Mouse (Mus musculus) megakaryocyte-erythroid progenitor cell, adult 5-6 weeks (primary cell): ENCODE results near the gene Golga3. TPM values are rescaled to one million over a fixed set of nuclear protein-coding genes. Genes with fewer than 3 reads are reported as not detected.

Experiments used
- ATAC-seq: replicated peaks from 2 replicates; pipeline ENCODE4 v1.8.0; 2016; ENCODE audit warnings: mild to moderate bottlenecking, inconsistent platforms; ENCODE audit not compliant: severe bottlenecking, poor library complexity, low FRiP score, low TSS enrichment
- total RNA-seq, 2 experiments: library from RNA; stranded (forward) in 1 of 2; stranded (reverse) in 1 of 2; fragments of 200-1000, 215-1000 nt in 1 of 2; fragments of >200 nt in 1 of 2; fragmentation: Nextera tagmentation in 1 of 2; gene quantifications; 2 replicates each; pipeline ENCODE4 v1.2.3; 2014 to 2017

The Golga3 gene
- total RNA-seq (2014; fragmentation: Nextera tagmentation) (20.2 and 25.2 TPM in 2 replicates), total RNA-seq (2017) (38.9 and 45.3 TPM in 2 replicates)

DNA sequence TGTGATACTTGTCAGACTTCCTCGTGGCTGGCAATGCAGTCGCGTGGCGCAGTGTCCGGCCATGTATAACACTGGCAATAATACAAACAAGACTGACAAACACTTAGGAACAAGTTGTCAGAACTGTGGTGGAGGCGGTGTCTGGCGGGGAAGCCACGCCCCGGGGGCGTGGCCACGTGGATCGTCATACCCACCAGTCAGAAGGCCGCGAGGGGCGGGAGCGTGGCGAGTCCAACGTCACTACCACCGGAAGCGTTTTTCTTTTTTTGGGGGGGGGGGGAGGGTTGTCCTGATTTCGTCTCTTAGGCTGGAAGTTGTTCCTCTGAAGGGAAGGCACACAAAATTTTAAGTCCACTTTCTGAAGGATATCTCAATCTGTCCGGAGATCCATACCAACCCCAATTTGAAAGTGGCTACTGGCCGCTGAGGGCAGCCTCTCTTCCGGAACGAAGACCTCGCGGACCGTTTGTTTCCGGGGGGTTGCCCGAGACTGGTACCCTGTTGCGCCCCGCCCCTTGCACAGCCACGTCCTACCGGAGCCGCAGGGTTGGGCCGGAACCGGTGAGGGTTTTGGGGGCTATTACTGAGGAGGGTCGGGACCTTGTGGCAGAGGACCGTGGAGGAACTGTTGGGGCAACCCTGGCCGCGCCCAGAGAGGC, at the start of gene Golga3:
Golga3 (plus strand) TSS at position 340 of the 659 bp plus-strand sequence.
- peak; percentile 87 for ATAC-seq

DNA sequence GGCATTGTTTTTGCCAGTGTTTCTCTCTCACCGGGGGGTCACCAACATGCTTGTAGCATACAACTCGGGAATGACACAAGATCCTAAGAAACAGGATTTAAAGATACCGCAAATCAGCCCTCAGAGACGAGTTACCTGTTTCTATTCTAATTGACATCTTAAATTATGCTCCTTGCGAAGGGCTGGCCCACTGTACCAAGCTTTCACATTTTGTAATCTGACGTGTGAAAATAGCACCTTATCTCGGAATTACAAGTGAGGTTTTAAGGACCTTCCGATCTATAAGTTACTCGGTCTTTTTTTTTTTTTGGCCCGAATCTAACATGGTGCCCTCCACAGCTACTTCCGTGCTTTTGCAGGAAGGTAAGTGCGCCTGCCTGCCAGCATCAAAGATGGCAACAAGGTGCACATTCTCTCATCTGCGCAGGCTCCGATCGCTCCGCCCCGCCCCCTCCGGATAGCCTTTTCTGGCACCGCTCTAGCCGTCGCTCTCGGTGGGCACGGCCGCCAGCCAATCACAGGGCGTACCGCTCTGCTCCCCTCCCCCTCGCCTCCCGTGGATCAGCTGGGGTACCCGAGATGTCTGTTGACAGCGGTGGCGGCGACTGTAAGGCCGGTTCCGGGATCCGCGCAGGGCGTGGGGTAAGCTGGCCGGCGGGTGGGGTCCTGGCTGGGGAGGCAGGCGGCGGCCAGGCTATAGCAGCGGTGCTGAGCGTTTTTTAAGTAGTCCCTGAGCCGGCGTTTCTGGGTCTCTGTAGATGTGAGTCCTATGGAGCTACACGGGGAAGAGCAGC, 41.0 kb upstream of the Golga3 start, which contains the start of gene Chfr:
Chfr (plus strand) TSS at position 550 of the 794 bp plus-strand sequence.
- ATAC-seq = peak; percentile 99

DNA sequence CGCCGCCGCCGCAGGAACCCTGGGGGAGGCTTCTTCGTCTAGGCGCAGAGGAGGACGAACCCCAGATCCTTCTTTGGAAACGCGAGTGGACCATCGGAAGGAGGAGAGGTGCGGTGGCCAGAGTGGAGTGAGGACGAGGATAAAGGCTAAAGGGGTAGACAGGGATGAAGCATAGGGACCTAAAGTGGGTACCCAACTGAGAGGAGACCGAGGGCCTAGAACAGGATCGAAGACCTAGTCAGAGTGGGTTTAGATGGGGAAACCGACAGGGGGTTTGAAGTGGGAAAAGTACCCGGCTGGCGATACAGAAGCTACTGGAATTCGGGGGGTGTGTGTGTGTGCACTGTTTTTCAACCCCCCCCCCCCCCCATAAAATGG, 40.4 kb upstream of the Golga3 start:
- ATAC-seq = peak; percentile 7

DNA sequence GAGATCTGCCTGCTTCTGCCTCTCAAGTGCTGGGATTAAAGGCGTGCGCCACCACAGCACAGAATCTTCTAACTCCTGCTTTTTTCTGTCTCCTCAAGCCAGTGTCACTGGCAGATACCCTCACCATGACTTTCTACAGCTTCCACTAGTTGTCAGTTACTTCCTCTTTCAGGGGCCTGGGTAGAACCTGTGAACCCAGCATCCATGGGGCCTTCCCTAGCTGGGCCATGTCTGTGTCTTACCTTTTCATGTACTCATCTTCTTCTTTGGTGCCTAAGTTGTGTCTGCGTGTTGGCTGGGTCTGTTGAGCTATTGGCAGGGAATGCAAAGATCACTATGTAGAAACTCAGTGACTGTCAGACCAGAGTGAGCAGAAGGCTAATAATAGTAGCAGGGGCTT, 38.7 kb upstream of the Golga3 start:
- ATAC-seq = no peak

DNA sequence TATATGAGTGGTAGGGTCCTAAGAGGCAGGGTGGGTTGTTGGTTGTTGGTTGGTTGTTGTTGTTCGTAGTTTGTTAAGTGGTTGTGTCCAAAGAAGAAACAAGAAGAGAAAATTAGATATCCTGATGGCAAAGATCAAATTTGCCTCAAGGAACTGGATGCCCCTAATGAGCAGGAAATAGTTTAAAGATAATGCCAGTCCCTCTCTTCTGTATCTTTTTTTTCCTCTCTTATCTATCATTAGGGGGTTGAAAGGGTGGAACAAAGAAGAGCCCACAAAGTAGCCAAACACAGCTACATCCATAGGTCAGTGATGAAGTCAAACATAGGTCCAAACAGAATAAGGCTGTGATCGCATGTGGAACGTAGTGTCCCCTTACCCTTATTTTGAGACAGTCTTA, 37.2 kb upstream of the Golga3 start:
- ATAC-seq = no peak

DNA sequence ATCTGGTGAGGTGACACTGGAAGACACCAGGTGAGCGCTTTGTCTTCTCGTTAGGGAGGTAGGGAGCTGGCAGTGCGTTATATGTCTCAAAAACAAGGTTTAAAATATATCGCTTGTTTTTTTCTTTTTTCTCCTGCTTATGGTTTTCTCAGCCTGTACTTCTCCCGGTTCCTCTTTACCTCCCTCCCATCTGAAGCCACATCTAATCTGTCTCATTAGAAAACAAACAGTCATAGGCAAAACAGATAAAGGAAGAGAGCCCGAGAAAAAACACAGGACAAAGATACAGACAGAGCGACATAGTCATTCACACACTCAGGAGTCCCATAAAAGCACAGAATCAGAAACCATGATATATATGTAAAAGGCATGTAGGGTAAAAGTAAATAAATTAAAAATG, 36.1 kb upstream of the Golga3 start:
- no peak for ATAC-seq

DNA sequence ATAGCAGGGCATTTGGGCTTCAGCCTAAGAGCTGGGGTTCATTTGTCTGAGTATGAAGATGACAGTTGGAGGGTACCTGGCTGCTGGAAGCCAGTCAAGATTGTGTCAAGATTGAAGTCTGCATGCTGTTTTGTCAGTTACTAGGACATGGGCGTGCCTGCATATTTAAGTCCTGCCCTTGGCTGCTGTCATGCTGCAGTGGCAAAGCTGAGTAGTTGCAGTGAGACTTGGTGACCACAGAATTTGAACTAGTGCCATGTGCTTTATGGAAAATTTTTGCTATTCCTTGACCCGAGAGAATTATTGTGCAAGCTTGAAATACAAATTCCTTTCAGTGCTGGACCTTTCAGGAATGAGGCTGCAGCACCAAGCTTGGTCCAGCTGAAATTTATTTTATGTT, 34.2 kb upstream of the Golga3 start:
- peak; percentile 72 for ATAC-seq

DNA sequence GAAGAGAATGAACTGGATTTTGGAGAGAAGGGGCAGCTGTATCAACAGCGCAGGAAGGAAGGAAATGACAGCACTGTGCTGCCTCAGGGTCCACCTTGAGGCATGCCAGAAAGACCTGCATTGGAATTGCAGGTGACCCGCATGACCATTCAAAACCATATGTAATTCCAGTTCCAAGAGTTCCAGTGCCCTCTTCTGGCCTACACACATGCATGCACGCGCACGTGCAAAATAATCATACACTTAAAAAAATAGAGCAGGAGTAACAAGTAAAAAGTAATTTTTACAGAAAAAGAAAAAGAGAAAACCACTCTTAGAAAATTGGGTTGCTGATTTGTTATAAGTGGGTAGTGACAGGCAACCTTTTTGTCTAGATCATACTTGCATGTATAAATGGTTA, 33.5 kb upstream of the Golga3 start:
- ATAC-seq = no peak

DNA sequence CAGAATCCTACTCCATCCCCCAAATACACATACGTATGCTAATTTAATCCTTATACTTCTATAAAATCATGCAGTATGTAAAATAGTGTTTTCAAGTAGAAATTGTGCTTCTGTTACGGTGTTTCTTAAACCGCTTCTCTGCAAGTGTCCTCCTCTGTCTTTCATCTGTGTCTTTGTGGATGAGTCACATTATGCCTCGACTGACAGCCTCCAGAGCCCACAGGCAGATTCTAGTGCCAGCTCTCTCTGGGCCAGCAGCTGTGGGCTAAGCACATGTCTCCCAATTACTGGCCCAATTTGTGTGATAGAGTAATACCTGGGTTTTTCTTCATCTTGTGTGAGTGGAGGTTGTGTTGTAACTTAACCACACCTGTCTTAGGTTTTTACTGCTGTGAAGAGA, 7.1 kb upstream of the Golga3 start:
- no peak for ATAC-seq

DNA sequence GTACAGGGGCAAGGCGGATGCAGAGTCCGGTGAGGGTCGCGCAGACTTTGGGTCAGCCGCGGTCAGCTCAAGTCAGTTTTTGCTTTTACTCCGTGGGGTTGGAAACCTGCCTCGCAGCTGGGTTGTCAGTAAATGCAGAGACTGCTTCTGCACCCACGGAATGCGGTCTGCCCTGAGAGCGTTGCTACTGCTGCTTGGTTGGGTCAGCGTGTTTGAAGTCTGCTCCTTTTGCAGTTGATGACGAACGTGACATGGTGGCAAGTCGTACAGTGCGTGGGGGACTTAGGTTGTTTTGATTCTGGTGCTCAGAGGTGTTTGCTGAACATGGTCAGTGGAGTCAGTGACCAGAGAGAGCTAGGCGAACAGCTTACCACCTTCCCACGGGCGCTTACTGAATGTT, 520 bp downstream of the Golga3 start:
- 0 out of 2 replicates have a peak, but pooled peaks have one; percentile 22 for ATAC-seq

DNA sequence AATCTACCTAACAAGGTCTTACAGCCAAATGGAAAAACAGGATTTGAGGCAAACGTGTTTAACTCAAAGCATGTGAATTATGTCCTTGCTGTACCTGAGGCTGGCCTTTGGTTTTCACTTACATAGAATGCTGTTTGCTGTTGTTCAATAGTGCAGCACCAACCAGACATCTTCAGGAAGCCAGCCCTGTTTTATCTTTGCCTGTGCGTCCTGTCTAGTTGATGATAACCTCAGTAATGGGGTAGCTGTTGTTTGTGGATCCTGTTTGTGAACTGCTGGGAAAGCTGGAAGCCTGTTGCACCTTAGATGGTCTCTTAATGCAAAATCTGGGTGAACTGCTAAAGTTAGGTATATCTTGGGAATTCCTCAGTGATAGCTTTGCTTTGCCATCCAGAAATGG, 2.1 kb downstream of the Golga3 start:
- ATAC-seq = peak; percentile 42; the same call in 1 of the 2 replicates

DNA sequence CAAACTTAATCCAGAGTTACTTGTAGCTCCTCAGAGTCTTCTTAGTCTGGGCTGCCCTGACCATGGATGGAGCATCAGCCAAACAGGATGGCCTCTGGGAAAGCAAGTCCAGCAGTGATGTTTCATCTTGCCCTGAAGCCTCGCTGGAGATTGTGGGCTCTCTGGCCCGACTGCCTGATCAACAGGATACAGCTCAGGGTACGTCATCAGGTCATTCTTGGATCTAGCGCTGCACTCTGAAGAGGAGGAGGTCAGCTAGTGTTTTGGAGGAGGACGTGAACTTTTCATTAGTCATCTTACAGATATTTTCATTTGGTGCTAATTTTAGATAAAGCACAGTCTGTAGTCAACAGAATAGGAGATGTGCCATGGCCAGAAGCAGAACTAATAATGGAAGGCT, 5.2 kb downstream of the Golga3 start:
- no peak for ATAC-seq

DNA sequence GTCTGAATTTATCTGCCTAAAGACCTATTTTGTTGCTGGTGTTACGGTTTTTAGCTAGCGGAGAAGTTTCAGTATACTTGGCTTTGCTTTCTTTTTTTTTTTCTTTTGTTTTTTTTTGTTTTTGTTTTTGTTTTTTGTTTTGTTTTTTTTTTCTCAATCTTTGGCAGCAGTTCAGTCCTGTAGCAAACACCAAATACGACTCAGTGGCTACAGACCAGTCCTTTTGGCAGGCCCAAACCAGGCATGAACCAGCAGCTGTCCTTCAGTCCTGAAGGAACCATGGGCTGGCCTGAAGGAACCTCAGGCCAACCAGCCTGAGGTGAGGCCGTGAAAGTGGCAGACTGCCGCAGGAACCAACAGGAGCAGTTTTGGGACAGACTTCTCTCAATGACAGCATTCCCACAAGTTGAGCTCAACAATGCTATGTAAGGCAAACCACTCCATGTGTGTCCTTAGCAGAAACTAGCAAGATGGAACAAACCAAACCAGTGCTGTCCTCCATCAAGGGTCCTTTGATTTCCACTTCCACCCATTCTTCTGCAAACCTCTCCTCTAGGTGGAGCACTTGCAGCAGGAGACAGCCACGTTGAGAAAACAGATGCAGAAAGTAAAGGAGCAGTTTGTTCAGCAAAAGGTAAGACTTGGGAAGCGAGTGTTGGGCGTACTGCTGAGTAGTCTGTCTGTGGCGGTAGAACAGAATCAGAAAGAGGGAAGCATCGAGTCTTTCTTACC, 26.8 kb downstream of the Golga3 start:
- ATAC-seq = peak; percentile 44; the same call in 1 of the 2 replicates

DNA sequence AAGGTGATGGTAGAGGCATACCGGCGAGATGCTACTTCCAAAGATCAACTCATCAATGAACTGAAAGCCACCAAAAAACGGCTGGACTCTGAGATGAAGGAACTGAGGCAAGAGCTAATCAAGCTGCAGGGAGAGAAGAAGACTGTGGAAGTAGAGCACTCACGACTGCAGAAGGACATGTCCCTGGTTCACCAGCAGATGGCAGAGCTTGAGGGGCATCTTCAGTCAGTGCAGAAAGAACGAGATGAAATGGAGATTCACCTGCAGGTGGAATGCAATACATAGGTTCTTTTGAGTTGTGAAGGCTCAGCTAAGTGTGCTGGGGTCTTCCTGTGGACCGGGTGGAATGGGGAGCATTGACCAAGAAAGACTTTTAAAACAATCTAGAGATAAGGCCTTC, 28.3 kb downstream of the Golga3 start:
- ATAC-seq = peak; percentile 62; the same call in 1 of the 2 replicates

DNA sequence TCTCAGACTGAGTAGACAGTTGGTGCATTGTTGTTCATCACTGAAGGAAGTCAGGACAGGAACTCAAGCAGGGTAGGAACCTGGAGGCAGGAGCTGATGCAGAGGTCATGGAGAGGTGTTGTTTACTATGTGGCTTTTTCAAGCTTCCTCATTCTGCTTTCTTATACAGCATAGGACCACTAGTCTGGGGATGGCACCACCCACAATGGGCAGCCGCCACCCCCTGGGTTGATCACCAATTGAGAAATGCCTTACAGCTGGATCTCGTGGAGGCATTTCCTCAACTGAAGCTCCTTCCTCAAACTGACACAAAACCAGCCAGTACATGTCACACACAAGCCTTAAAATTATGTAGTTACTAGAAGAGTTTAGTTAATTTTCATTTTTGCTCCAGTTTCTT, 34.8 kb downstream of the Golga3 start:
- ATAC-seq = no peak

DNA sequence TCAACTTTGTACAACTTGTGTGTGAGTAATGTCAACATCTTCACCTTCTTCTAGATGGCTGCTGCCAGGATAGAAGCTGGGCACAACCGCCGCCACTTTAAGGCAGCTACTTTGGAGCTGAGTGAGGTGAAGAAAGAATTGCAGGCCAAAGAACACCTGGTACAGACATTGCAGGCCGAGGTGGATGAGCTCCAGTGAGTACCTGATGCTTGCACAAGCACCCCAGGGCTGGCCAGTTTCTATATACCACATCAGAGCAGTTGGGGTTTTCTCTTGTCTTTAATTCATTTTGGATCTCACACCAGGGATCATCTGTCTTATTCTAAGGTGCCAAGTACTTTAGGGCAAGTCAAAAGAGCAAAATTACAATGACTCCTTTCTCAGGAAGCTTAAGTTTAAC, 40.3 kb downstream of the Golga3 start:
- ATAC-seq = no peak

DNA sequence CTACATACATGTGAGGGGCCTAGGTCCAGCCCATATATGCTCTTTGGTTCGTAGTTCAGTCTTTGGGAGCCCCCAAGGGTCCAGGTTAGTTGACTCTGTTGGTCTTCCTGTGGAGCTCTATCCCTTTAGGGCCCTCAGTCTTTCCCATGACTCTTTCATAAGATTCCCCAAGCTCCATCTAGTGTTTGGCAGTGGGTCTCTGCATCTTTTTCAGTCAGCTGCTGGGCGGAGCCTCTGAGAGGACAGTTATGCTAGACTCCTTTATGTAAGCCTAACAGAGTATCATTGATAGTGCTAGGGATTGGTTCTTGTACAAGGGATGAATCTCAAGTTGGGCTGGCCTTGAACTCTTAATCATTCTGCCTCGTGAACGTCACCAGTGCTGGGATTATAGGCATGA, 43.8 kb downstream of the Golga3 start:
- no peak for ATAC-seq

DNA sequence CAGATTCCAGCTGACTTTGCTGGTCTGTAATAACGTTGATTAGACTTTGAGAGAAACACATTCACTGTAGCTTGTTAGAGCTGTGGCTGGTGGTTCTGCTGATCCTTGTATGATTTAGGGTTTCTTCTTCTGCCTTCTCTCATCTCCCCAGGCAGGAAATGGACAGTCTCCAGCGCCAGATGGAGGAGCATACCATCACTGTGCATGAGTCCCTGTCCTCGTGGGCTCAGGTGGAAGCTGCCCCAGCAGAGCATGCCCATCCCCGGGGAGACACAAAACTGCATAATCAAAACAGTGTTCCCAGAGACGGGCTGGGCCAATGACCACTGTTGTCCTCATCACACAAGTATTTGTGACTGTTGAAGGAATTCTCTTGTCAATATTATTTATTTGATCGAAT, 46.3 kb downstream of the Golga3 start:
- no peak for ATAC-seq

DNA sequence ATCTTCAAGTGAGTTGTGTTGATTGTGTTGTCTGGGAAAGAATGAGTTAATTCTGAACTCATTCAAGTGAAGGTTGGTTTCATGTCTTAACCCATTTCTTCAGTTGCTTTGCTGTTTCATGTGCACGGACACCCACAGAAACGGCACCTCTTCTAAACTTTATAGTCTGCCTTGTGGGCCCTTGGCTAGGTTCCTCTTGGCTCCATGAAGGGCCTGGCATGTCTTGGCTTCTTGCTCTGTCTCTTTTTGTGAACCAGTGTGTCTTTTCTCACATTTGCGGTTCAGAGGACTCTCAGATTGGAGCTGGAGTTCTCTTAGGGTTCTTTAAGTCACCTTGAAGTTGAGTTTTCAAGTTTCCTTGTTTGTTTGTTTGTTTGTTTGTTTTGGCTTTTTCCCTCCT, 48.6 kb downstream of the Golga3 start:
- ATAC-seq = no peak

DNA sequence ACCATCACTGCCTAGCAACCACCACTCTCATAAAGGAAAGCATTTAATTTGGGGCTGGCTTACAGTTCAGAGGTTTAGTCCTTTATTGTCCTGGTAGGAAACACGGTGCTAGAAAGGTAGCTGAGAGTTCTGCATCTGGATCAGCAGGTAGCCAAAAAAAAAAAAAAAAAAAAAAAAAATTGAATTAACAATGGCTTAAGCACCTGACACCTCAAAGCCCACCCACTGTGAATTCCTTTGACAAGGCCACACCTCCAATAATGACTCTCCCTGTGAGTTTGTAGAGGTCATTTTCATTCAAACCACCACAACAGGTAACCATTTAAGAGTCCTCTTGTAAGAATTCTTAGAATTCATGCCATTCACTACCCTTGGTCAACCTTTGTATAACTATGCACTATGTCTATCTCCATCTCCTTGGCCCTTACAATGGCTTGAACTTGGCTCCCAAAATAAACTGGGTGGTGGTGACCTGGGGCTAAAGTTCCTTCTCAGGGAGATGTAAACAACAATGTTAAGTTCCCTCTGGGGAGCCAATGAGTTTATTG, 50.9 kb downstream of the Golga3 start:
- no peak for ATAC-seq
